Mouse (Mus musculus) neural tube, embryonic 11.5 days (tissue): ENCODE results near the gene Tmem52b. TPM values are rescaled to one million over a fixed set of nuclear protein-coding genes. Genes with fewer than 3 reads are reported as not detected.
"Not testable (repeated sequence)": the region's sequence is repeated elsewhere in the genome, so short reads cannot be mapped to it uniquely, and the experiment has no call there.

ENCODE experiments used
- ATAC-seq: fragments of 200-750 bp; cut with Nextera tagmentation; 2 replicates; pipeline ENCODE4 v1.8.0; 2017; ENCODE audit warnings: moderate number of reproducible peaks, mild to moderate bottlenecking, moderate TSS enrichment, moderate library complexity; ENCODE audit not compliant: insufficient read depth, low FRiP score, low TSS enrichment
- DNase-seq: peaks from one replicate; pipeline ENCODE4 v3.0.0-alpha.2; 2015; ENCODE audit warnings: low spot score
- H3K27ac ChIP-seq: fragments of 300-500 bp; sonication (generic); 2 replicates; pipeline ENCODE4 v1.5.1; 2014; ENCODE audit warnings: low read depth, mild to moderate bottlenecking, low read length
- H3K27me3 ChIP-seq: fragments of 300-500 bp; sonication (generic); 2 replicates; pipeline ENCODE4 v1.6.1; 2014; ENCODE audit warnings: mild to moderate bottlenecking, low read length, mixed read lengths; ENCODE audit not compliant: control insufficient read depth, insufficient read depth
- H3K36me3 ChIP-seq: fragments of 300-500 bp; sonication (generic); 2 replicates; pipeline ENCODE4 v1.6.1; 2014; ENCODE audit warnings: mild to moderate bottlenecking, low read length, moderate library complexity, mixed read lengths; ENCODE audit not compliant: control insufficient read depth, insufficient read depth
- H3K4me1 ChIP-seq: fragments of 300-500 bp; sonication (generic); 2 replicates; pipeline ENCODE4 v1.6.1; 2014; ENCODE audit warnings: low read length, mixed read lengths; ENCODE audit not compliant: control insufficient read depth, insufficient read depth
- H3K4me2 ChIP-seq: fragments of 300-500 bp; sonication (generic); 2 replicates; pipeline ENCODE4 v1.6.1; 2014; ENCODE audit warnings: low read depth, mild to moderate bottlenecking, moderate library complexity
- H3K4me3 ChIP-seq: fragments of 300-500 bp; sonication (generic); 2 replicates; pipeline ENCODE4 v1.5.1; 2014; ENCODE audit warnings: low read depth, low read length
- H3K9ac ChIP-seq: fragments of 300-500 bp; sonication (generic); 2 replicates; pipeline ENCODE4 v1.6.1; 2014; ENCODE audit warnings: mild to moderate bottlenecking, low read length
- H3K9me3 ChIP-seq: fragments of 300-500 bp; sonication (generic); 2 replicates; pipeline ENCODE4 v1.6.1; 2016; ENCODE audit warnings: low read length; ENCODE audit not compliant: control insufficient read depth
- WGBS: fragments of 180-500 bp; shearing (Covaris S2); extraction: QIAGEN DNeasy Blood & Tissue Kit; methylation state at CpG from one replicate; pipeline ENCODE4 v1.1.7; 2014; 5-methylcytosine and 5-hydroxymethylcytosine counted together
- polyA plus RNA-seq: library from polyadenylated mRNA; unstranded; fragments of >200 nt; fragmentation: Nextera tagmentation; extraction: Ambion mirVana; gene quantifications from 2 replicates; pipeline ENCODE4 v1.2.1, GENCODE M21; 2014

Tmem52b gene
- not detected in 2 replicates for polyA plus RNA-seq

GRCm38 (mm10) chr6:129512367-129512766 is at the start of gene Tmem52b:
Gene Tmem52b (plus strand): TSS chr6:129512555.
- Histone ChIP-seq H3K9me3 (no peaks in the 10 kb centered on the region), H3K27ac (no peak within 1 kb of the TSS), H3K4me1 (no peaks in the 10 kb centered on the region), H3K4me3 (no peak within 1 kb of the TSS), H3K9ac (no peak within 1 kb of the TSS), H3K36me3 (no peaks in the 10 kb centered on the region), H3K4me2 (no peak within 1 kb of the TSS), H3K27me3 (no peaks in the 10 kb centered on the region)
- ATAC-seq (no peak), DNase-seq (no peak)
- WGBS, result 63% methylated on average over 3 of the region's 3 CpGs

- DNase-seq (no peak), ATAC-seq (no peak)
- H3K27ac ChIP-seq, result no peak overlapping the region
- H3K4me1 ChIP-seq, result no peaks in the 10 kb centered on the region
- no peak overlapping the region for H3K9ac ChIP-seq
- H3K4me3 ChIP-seq, result no peak overlapping the region
- WGBS, result 93% methylated on average over 6 of the region's 6 CpGs
- no peaks in the 10 kb centered on the region for H3K36me3 ChIP-seq
- H3K27me3 ChIP-seq, result no peaks in the 10 kb centered on the region
- H3K9me3 ChIP-seq, result no peaks in the 10 kb centered on the region
- no peak overlapping the region for H3K4me2 ChIP-seq
Observed at GRCm38 (mm10) chr6:129471386-129471785, 41.0 kb upstream of the Tmem52b start.

- Histone ChIP-seq H3K4me1 (no peaks in the 10 kb centered on the region), H3K27ac (no peak overlapping the region), H3K4me2 (no peak overlapping the region), H3K27me3 (no peaks in the 10 kb centered on the region), H3K9me3 (no peaks in the 10 kb centered on the region), H3K9ac (no peak overlapping the region), H3K4me3 (no peak overlapping the region), H3K36me3 (no peaks in the 10 kb centered on the region)
- no peak for DNase-seq
- 79% methylated on average over 5 of the region's 5 CpGs for WGBS
- ATAC-seq, result no peak
Observed at GRCm38 (mm10) chr6:129472627-129473026, 39.7 kb upstream of the Tmem52b start.

- no peaks in the 10 kb centered on the region for H3K27me3 ChIP-seq
- H3K9ac ChIP-seq, result no peak overlapping the region
- no peak for DNase-seq
- WGBS, result 33% methylated on average over 13 of the region's 13 CpGs
- H3K4me2 ChIP-seq, result no peak overlapping the region
- H3K36me3 ChIP-seq, result no peaks in the 10 kb centered on the region
- no peaks in the 10 kb centered on the region for H3K4me1 ChIP-seq
- no peak overlapping the region for H3K27ac ChIP-seq
- H3K9me3 ChIP-seq, result no peaks in the 10 kb centered on the region
- ATAC-seq, result no peak
- H3K4me3 ChIP-seq, result no peak overlapping the region
Observed at GRCm38 (mm10) chr6:129476404-129477126, 35.8 kb upstream of the Tmem52b start.

GRCm38 (mm10) chr6:129480089-129480958 is 32.0 kb upstream of the Tmem52b start:
- Histone ChIP-seq H3K4me1 (no peaks in the 10 kb centered on the region), H3K4me2 (no peak overlapping the region), H3K4me3 (no peak overlapping the region), H3K36me3 (no peaks in the 10 kb centered on the region), H3K9ac (no peak overlapping the region), H3K27ac (no peak overlapping the region), H3K9me3 (no peaks in the 10 kb centered on the region), H3K27me3 (no peaks in the 10 kb centered on the region)
- ATAC-seq (no peak), DNase-seq (no peak)
- 78% methylated on average over 8 of the region's 8 CpGs for WGBS

- 84% methylated on average over 4 of the region's 4 CpGs for WGBS
- DNase-seq (no peak), ATAC-seq (no peak)
- Histone ChIP-seq H3K36me3 (no peaks in the 10 kb centered on the region), H3K27ac (no peak overlapping the region), H3K9ac (no peak overlapping the region), H3K4me1 (no peaks in the 10 kb centered on the region), H3K4me3 (no peak overlapping the region), H3K27me3 (no peaks in the 10 kb centered on the region), H3K4me2 (no peak overlapping the region), H3K9me3 (no peaks in the 10 kb centered on the region)
Observed at GRCm38 (mm10) chr6:129494924-129495323, 17.4 kb upstream of the Tmem52b start.

- ATAC-seq, result no peak
- Histone ChIP-seq H3K9me3 (no peaks in the 10 kb centered on the region), H3K27ac (no peak overlapping the region), H3K4me3 (no peak overlapping the region), H3K4me2 (no peak overlapping the region), H3K4me1 (no peaks in the 10 kb centered on the region), H3K9ac (no peak overlapping the region), H3K36me3 (no peaks in the 10 kb centered on the region), H3K27me3 (no peaks in the 10 kb centered on the region)
- DNase-seq, result no peak
- WGBS, result 87% methylated on average over 3 of the region's 3 CpGs
Observed at GRCm38 (mm10) chr6:129497345-129498218, 14.8 kb upstream of the Tmem52b start.

GRCm38 (mm10) chr6:129499516-129499915 is 12.8 kb upstream of the Tmem52b start:
- H3K9me3 ChIP-seq, ATAC-seq, H3K27ac ChIP-seq, H3K36me3 ChIP-seq, H3K27me3 ChIP-seq, H3K4me1 ChIP-seq, DNase-seq, H3K4me2 ChIP-seq, H3K4me3 ChIP-seq, H3K9ac ChIP-seq: not testable (repeated sequence)
- 85% methylated on average over 1 of the region's 1 CpGs for WGBS
